Mouse (Mus musculus) midbrain, embryonic 13.5 days (tissue): ENCODE measurements around the gene Zzz3. TPM values are rescaled to one million over a fixed set of nuclear protein-coding genes. Genes with fewer than 3 reads are reported as not detected.

Experiments used
- ATAC-seq: fragments of 200-750 bp; cut with Nextera tagmentation; 2 replicates; pipeline ENCODE4 v1.8.0; 2017; ENCODE audit warnings: mild to moderate bottlenecking, moderate TSS enrichment, moderate library complexity
- H3K27ac ChIP-seq: fragments of 300-500 bp; sonication (generic); 2 replicates; pipeline ENCODE4 v1.5.1; 2015; ENCODE audit warnings: inconsistent platforms, mild to moderate bottlenecking, moderate library complexity
- H3K27me3 ChIP-seq: fragments of 300-500 bp; sonication (generic); 2 replicates; pipeline ENCODE4 v1.6.1; 2015; ENCODE audit warnings: mild to moderate bottlenecking, inconsistent platforms
- H3K36me3 ChIP-seq: fragments of 300-500 bp; sonication (generic); 2 replicates; pipeline ENCODE4 v1.6.1; 2015; ENCODE audit warnings: mild to moderate bottlenecking, inconsistent platforms
- H3K4me1 ChIP-seq: fragments of 300-500 bp; sonication (generic); replicated peaks from 2 replicates; pipeline ENCODE4 v1.6.1; 2015; ENCODE audit warnings: inconsistent platforms
- H3K4me2 ChIP-seq: fragments of 300-500 bp; sonication (generic); replicated peaks from 2 replicates; pipeline ENCODE4 v1.6.1; 2015; ENCODE audit warnings: moderate library complexity, mild to moderate bottlenecking, inconsistent platforms
- H3K4me3 ChIP-seq: fragments of 300-500 bp; sonication (generic); replicated peaks from 2 replicates; pipeline ENCODE4 v1.5.1; 2015; ENCODE audit warnings: mild to moderate bottlenecking, inconsistent platforms
- H3K9ac ChIP-seq: fragments of 300-500 bp; sonication (generic); replicated peaks from 2 replicates; pipeline ENCODE4 v1.6.1; 2015; ENCODE audit warnings: mild to moderate bottlenecking, inconsistent platforms
- H3K9me3 ChIP-seq: fragments of 300-500 bp; sonication (generic); 2 replicates; pipeline ENCODE4 v1.6.1; 2016; ENCODE audit warnings: mild to moderate bottlenecking, inconsistent platforms
- WGBS: fragments of 180-500 bp; shearing (Covaris S2); methylation state at CpG from one replicate; pipeline ENCODE4 v1.1.7; 2015; 5-methylcytosine and 5-hydroxymethylcytosine counted together
- polyA plus RNA-seq: library from polyadenylated mRNA; unstranded; fragments of >200 nt; fragmentation: Nextera tagmentation; extraction: Ambion mirVana; gene quantifications from 2 replicates; pipeline ENCODE4 v1.2.1, GENCODE M21; 2015

The Zzz3 gene
- polyA plus RNA-seq, 1 experiment from 2014 or later: 36.3 TPM

DNA sequence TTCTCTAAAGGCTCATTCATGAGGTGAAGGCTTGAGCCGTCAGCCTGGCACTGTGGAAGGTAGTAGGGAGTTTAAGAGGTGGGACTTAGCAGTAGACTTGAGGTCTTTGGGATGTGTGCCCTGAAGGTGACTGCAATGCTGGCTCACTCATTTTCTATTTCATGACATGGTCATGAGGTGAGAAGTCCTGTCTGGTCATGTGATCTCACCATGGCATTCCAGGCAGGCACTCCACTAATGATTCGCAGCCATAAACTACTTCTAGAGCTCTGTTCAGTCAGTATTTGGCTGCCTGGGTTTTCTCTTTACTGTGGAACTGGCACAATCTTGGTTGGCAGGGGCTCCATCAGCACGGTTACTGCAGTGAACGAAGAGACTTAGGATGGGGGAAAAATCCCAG lies 93.7 kb downstream of the Zzz3 start:
- ATAC-seq: no peak
- H3K27me3 ChIP-seq: no peaks in the 10 kb centered on the region
- WGBS: 96% methylated on average over 4 of the region's 4 CpGs
- H3K27ac ChIP-seq: no peak overlapping the region
- no peaks in the 10 kb centered on the region for H3K36me3 ChIP-seq
- peaks cover 7% of the 10 kb centered on the region for H3K4me1 ChIP-seq
- H3K4me2 ChIP-seq: no peak overlapping the region
- no peaks in the 10 kb centered on the region for H3K9me3 ChIP-seq
- no peak overlapping the region for H3K4me3 ChIP-seq
- no peak overlapping the region for H3K9ac ChIP-seq

DNA sequence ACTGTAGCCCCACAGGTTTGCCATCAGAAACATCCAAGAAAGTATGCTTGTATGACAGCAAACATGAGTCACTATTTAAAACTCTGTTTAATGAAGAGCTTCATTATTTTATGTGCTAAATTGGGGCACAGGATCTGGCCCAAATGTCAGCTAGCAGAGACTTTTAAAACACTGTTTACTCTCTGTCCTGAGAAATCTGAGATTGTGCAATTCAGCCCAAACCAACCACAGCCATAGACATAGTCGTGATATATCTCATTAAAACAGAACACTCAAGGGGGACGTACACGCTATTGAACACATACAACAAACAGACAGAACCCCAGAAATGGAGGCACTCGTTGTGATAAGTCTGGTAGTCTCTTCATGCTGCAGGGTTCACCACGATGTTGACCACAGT lies 95.2 kb downstream of the Zzz3 start:
- 91% methylated on average over 5 of the region's 5 CpGs for WGBS

DNA sequence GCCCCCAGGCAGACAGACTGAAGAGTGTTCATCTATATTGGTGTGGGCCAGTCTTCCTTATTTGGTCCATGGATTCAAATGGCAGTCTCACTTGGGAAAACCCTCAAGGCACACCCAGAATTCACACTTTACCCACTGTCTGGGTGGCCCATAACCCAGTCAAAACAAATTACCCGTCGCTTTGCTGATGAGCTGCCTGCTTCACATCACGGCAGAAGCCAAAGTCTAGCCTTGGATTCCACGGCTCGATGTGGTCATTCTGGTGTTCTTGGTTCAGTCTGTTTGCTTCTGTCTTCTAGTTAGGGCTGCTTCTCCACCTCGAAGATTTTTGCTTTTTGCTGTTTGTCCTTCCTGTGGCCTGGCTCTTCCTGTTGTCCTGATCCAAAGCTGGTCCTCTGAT lies 97.0 kb downstream of the Zzz3 start:
- Histone ChIP-seq H3K9ac (no peak overlapping the region), H3K36me3 (no peaks in the 10 kb centered on the region), H3K27me3 (no peaks in the 10 kb centered on the region), H3K4me3 (no peak overlapping the region), H3K9me3 (no peaks in the 10 kb centered on the region), H3K4me1 (peaks cover 20% of the 10 kb centered on the region), H3K27ac (no peak overlapping the region), H3K4me2 (no peak overlapping the region)
- WGBS: 86% methylated on average over 6 of the region's 6 CpGs
- no peak for ATAC-seq

More for the DNA sequence above, 95.2 kb downstream of the Zzz3 start:
- Histone ChIP-seq H3K4me1 (peaks cover 13% of the 10 kb centered on the region), H3K36me3 (no peaks in the 10 kb centered on the region), H3K27me3 (no peaks in the 10 kb centered on the region), H3K9me3 (no peaks in the 10 kb centered on the region), H3K27ac (no peak overlapping the region), H3K9ac (no peak overlapping the region), H3K4me2 (no peak overlapping the region), H3K4me3 (no peak overlapping the region)
- no peak for ATAC-seq

DNA sequence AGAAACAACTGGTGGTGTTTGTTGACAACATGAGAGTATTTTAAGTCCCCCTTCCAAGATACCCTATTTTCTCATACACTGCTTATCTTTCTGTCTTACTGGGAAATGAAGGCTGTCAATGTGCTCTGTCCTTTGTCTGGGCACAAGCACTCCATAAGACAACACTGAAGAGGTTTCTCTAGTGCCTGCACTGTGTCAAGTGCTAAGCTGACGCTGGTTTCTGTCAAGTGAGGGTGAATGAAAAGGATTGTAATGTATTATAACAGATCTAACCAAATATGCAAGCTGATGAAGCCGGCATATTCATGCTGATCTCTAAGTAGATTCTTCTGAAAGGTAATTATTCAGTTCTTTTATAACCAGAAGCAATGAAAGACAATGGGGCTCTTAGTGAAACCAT lies 98.5 kb downstream of the Zzz3 start:
- Histone ChIP-seq H3K36me3 (no peaks in the 10 kb centered on the region), H3K9ac (no peak overlapping the region), H3K27ac (no peak overlapping the region), H3K4me1 (peaks cover 20% of the 10 kb centered on the region), H3K27me3 (no peaks in the 10 kb centered on the region), H3K4me2 (no peak overlapping the region), H3K9me3 (no peaks in the 10 kb centered on the region), H3K4me3 (no peak overlapping the region)
- no peak for ATAC-seq
- WGBS: 62% methylated on average over 2 of the region's 2 CpGs

GRCm38 (mm10) chr3:152494667-152495360 lies 99.5 kb downstream of the Zzz3 start:
- Histone ChIP-seq H3K4me2 (no peak overlapping the region), H3K27me3 (no peaks in the 10 kb centered on the region), H3K27ac (no peak overlapping the region), H3K9me3 (no peaks in the 10 kb centered on the region), H3K9ac (no peak overlapping the region), H3K4me3 (no peak overlapping the region), H3K4me1 (peaks cover 20% of the 10 kb centered on the region), H3K36me3 (no peaks in the 10 kb centered on the region)
- peak; percentile 51 for ATAC-seq
- 60% methylated on average over 12 of the region's 12 CpGs for WGBS

GRCm38 (mm10) chr3:152495415-152495898 lies 100.2 kb downstream of the Zzz3 start:
- Histone ChIP-seq H3K4me1 (peaks cover 20% of the 10 kb centered on the region), H3K4me2 (no peak overlapping the region), H3K4me3 (no peak overlapping the region), H3K36me3 (no peaks in the 10 kb centered on the region), H3K9ac (no peak overlapping the region), H3K9me3 (no peaks in the 10 kb centered on the region), H3K27ac (no peak overlapping the region), H3K27me3 (no peaks in the 10 kb centered on the region)
- 61% methylated on average over 8 of the region's 8 CpGs for WGBS
- peak; percentile 48 for ATAC-seq

DNA sequence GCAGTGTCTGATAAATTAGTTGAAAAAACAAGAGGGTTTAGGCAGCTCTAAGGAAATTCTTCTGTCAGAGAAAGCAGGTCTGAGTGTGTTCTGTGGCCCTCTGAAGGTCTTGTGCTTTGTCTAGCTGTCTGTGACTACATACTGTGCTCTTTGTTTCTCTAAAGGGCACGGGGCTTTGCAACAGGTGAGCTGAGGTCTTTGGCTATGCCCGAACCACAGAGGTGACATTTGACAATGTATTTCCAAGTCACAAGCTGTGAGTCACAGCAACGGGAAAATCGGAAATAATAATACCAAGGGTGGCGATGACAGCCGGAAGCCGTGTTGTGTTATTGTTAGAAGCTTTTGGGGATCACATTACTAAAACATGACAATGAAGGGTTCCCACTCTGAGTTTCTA lies 101.8 kb downstream of the Zzz3 start:
- no peak overlapping the region for H3K4me2 ChIP-seq
- peaks cover 20% of the 10 kb centered on the region for H3K4me1 ChIP-seq
- no peaks in the 10 kb centered on the region for H3K36me3 ChIP-seq
- H3K27me3 ChIP-seq: no peaks in the 10 kb centered on the region
- WGBS: 74% methylated on average over 7 of the region's 7 CpGs
- H3K9ac ChIP-seq: no peak overlapping the region
- no peak overlapping the region for H3K4me3 ChIP-seq
- ATAC-seq: no peak
- no peak overlapping the region for H3K27ac ChIP-seq
- H3K9me3 ChIP-seq: no peaks in the 10 kb centered on the region

GRCm38 (mm10) chr3:152497842-152498241 lies 102.6 kb downstream of the Zzz3 start:
- Histone ChIP-seq H3K4me3 (no peak overlapping the region), H3K27ac (no peak overlapping the region), H3K9me3 (no peaks in the 10 kb centered on the region), H3K36me3 (no peaks in the 10 kb centered on the region), H3K4me2 (no peak overlapping the region), H3K4me1 (peaks cover 20% of the 10 kb centered on the region), H3K27me3 (no peaks in the 10 kb centered on the region), H3K9ac (no peak overlapping the region)
- ATAC-seq: no peak
- whole genome bisulfite sequencing: 88% methylated on average over 2 of the region's 2 CpGs

- ATAC-seq: no peak
- Histone ChIP-seq H3K4me2 (no peak overlapping the region), H3K4me3 (no peak overlapping the region), H3K9me3 (no peaks in the 10 kb centered on the region), H3K27me3 (no peaks in the 10 kb centered on the region), H3K9ac (no peak overlapping the region), H3K27ac (no peak overlapping the region), H3K36me3 (no peaks in the 10 kb centered on the region), H3K4me1 (peaks cover 20% of the 10 kb centered on the region)
- 78% methylated on average over 2 of the region's 2 CpGs for WGBS
Measured at GRCm38 (mm10) chr3:152498968-152499696, 103.9 kb downstream of the Zzz3 start.

DNA sequence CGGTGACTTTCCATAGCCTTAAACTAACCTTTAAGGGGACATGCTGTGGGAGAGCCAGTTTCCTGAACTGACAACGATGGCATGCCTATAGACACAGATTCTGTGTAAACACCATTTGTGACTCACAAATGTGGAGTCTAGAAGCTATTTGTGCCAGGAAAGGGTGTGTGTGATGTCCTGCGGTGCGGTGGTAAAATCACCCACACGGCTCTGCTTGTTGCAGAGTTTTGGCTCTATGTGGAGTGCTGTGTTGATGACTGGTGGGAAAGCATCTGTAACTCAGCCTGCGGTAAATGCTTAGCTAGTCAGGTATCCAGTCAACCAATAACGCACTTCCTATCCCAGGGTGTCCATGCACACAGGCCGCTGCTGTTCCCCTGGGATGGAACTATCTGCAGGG lies 112.6 kb downstream of the Zzz3 start:
- WGBS: 72% methylated on average over 8 of the region's 8 CpGs
- H3K27me3 ChIP-seq: no peaks in the 10 kb centered on the region
- no peak overlapping the region for H3K9ac ChIP-seq
- peaks cover 6% of the 10 kb centered on the region for H3K4me1 ChIP-seq
- H3K9me3 ChIP-seq: no peaks in the 10 kb centered on the region
- no peak overlapping the region for H3K4me3 ChIP-seq
- no peaks in the 10 kb centered on the region for H3K36me3 ChIP-seq
- ATAC-seq: no peak
- no peak overlapping the region for H3K27ac ChIP-seq
- H3K4me2 ChIP-seq: no peak overlapping the region

DNA sequence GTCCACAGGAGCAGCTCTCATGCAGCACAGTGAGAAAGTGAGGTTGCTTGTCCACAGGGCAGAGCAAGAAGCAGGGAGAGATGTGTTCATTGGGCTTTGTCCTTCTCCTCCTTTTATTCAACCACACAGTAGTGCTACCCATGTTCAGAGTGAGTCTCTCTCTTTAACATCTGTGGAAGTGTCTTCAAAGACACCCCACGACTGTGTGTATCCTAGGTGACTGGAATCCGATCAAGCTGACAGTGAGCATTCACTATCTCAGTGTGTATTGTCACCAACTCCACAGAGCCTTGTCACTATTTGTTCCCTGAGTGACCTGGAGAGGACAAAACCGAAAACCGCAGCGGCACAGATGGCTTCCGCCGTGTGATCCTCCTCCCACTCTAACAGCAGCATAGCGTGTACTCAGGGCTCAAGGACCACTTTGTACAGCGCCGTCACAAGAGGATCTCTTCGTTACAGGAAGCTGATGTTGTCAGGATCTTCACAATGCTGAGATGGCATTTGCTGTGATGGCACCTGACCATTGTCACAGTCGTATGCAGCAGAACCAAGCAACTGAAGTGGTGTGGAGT lies 113.2 kb downstream of the Zzz3 start:
- H3K4me3 ChIP-seq: no peak overlapping the region
- 0 out of 2 replicates have a peak, but pooled peaks have one; percentile 48 for ATAC-seq

GRCm38 (mm10) chr3:152509268-152509667 lies 114.0 kb downstream of the Zzz3 start:
- Histone ChIP-seq H3K4me3 (no peak overlapping the region), H3K4me1 (peaks cover 6% of the 10 kb centered on the region), H3K36me3 (no peaks in the 10 kb centered on the region), H3K9ac (no peak overlapping the region), H3K9me3 (no peaks in the 10 kb centered on the region), H3K27ac (no peak overlapping the region), H3K27me3 (no peaks in the 10 kb centered on the region), H3K4me2 (no peak overlapping the region)
- WGBS: 91% methylated on average over 7 of the region's 7 CpGs
- ATAC-seq: no peak

More for the DNA sequence above, 113.2 kb downstream of the Zzz3 start:
- Histone ChIP-seq H3K4me1 (peaks cover 6% of the 10 kb centered on the region), H3K36me3 (no peaks in the 10 kb centered on the region), H3K27ac (no peak overlapping the region), H3K27me3 (no peaks in the 10 kb centered on the region), H3K9ac (no peak overlapping the region), H3K9me3 (no peaks in the 10 kb centered on the region), H3K4me2 (no peak overlapping the region)
- 46% methylated on average over 12 of the region's 12 CpGs for WGBS
